Comparison of ENCODE assay signal across 23 mouse cellular contexts in the genomic region with DNA sequence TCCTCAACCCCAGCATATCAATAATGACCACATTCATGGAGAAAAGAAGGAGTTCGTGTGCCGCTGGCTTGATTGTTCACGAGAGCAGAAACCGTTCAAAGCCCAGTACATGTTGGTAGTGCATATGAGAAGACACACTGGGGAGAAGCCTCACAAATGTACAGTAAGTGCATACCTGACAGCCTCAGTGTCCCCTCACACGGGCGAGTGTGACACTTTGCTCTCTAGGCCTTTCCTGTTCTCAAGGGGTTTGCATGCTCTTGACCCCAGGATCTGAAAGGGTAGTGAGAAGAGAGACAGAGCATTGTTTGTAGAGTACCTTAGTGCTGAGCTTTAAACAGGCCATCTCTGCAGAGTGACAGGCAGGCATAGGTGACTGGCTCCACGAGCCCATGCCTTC.
DNase-seq lines count a peak whose midpoint lies in the region; ATAC-seq and TF ChIP-seq lines count a peak whose summit lies in the region.
"Had no signal": no experiment of that assay in that cellular context is flagged by ENCODE, and none has a peak within 500 bp of the region (broad histone marks: within the 10 kb centered on the region; RNA-seq: fewer than 3 reads in every experiment).

No protein-coding gene starts in this region.

- DNase-seq in forebrain, embryonic 10.5 days (ENCODE audit: extremely low spot score, low spot score), result no peak
- DNase-seq in hindbrain, embryonic 11.5 days (ENCODE audit: low spot score), result no peak
- DNase-seq in midbrain, embryonic 11.5 days (ENCODE audit: low spot score, missing footprints), result peak; percentile 85
- no peak for DNase-seq in left cerebral cortex, adult 2 months (ENCODE audit: extremely low spot score in 1 of 2, low spot score in 2 of 2)
- DNase-seq: adrenal gland, adult 8-10 months; adrenal gland, postnatal 36 days; B cell, adult 2 months; cerebellum, adult 11 months; cerebellum, adult 8-10 months; cerebellum, postnatal 36 days; gastrocnemius, postnatal 10 days; heart, adult 2 months; kidney, adult 18-20 months had no signal

- H3K4me2 ChIP-seq in forebrain, embryonic 16.5 days (ENCODE audit: low read length), result no peak overlapping the region
- H3K4me2 ChIP-seq in hindbrain, embryonic 11.5 days (replicated peaks; ENCODE audit: low read depth, low read length), result no peak overlapping the region
- H3K4me2 ChIP-seq in hindbrain, embryonic 13.5 days, result no peak overlapping the region
- H3K4me2 ChIP-seq in midbrain, embryonic 11.5 days, result no peak overlapping the region
- H3K4me2 ChIP-seq in midbrain, embryonic 15.5 days, result no peak overlapping the region
- no peak overlapping the region for H3K4me2 ChIP-seq in midbrain, embryonic 13.5 days (replicated peaks)
- H3K4me2 ChIP-seq: embryonic facial prominence, embryonic 13.5 days; heart, embryonic 11.5 days; heart, embryonic 15.5 days; intestine, embryonic 15.5 days had no signal

- peaks cover 76% of the 10 kb centered on the region for H3K4me1 ChIP-seq in forebrain, embryonic 10.5 days
- H3K4me1 ChIP-seq in forebrain, embryonic 16.5 days (replicated peaks; ENCODE audit: control insufficient read depth, insufficient read depth, low read length), result peaks cover 7% of the 10 kb centered on the region; the same call in 1 of the 2 replicates
- 0 out of 2 replicates have a peak, but pooled peaks cover 4% of the 10 kb centered on the region for H3K4me1 ChIP-seq in hindbrain, embryonic 11.5 days (replicated peaks; ENCODE audit: control insufficient read depth, insufficient read depth, low read length)
- H3K4me1 ChIP-seq in hindbrain, embryonic 13.5 days (replicated peaks), result peaks cover 6% of the 10 kb centered on the region
- H3K4me1 ChIP-seq in midbrain, embryonic 11.5 days (ENCODE audit: control insufficient read depth, insufficient read depth, low read length), result peaks cover 22% of the 10 kb centered on the region
- peaks cover 5% of the 10 kb centered on the region; the same call in 1 of the 2 replicates for H3K4me1 ChIP-seq in midbrain, embryonic 15.5 days
- peaks cover 27% of the 10 kb centered on the region for H3K4me1 ChIP-seq in midbrain, embryonic 13.5 days (replicated peaks)
- H3K4me1 ChIP-seq: heart, embryonic 15.5 days; intestine, embryonic 15.5 days had no signal

- no peaks in the 10 kb centered on the region for H3K9me3 ChIP-seq in forebrain, embryonic 10.5 days
- H3K9me3 ChIP-seq in forebrain, embryonic 16.5 days (ENCODE audit: control insufficient read depth, low read length), result no peaks in the 10 kb centered on the region
- H3K9me3 ChIP-seq in hindbrain, embryonic 11.5 days (ENCODE audit: control insufficient read depth, low read length), result no peaks in the 10 kb centered on the region
- H3K9me3 ChIP-seq in hindbrain, embryonic 13.5 days, result no peaks in the 10 kb centered on the region
- no peaks in the 10 kb centered on the region for H3K9me3 ChIP-seq in midbrain, embryonic 11.5 days (ENCODE audit: control insufficient read depth, low read length)
- H3K9me3 ChIP-seq in midbrain, embryonic 15.5 days, result no peaks in the 10 kb centered on the region
- no peaks in the 10 kb centered on the region for H3K9me3 ChIP-seq in midbrain, embryonic 13.5 days
- H3K9me3 ChIP-seq: embryonic facial prominence, embryonic 13.5 days; G1E; heart, embryonic 15.5 days; intestine, embryonic 15.5 days had no signal

- intact Hi-C loops in left cerebral cortex, adult 2 months (cut with DNase I), result no loop called here

- H3K27ac ChIP-seq in forebrain, embryonic 10.5 days, result peak overlapping the region; percentile 67
- no peak overlapping the region for H3K27ac ChIP-seq in forebrain, embryonic 16.5 days (ENCODE audit: low read length)
- 0 out of 2 replicates have a peak overlapping the region, but pooled peaks have one; percentile 45 for H3K27ac ChIP-seq in hindbrain, embryonic 11.5 days (ENCODE audit: low read depth, low read length)
- H3K27ac ChIP-seq in hindbrain, embryonic 13.5 days, result no peak overlapping the region
- peak overlapping the region; percentile 59 for H3K27ac ChIP-seq in midbrain, embryonic 11.5 days (ENCODE audit: low read depth, low read length)
- no peak overlapping the region for H3K27ac ChIP-seq in midbrain, embryonic 15.5 days
- peak overlapping the region; percentile 62 for H3K27ac ChIP-seq in midbrain, embryonic 13.5 days
- H3K27ac ChIP-seq in left cerebral cortex, adult 2 months, result no peak overlapping the region
- H3K27ac ChIP-seq: embryonic facial prominence, embryonic 13.5 days; heart, adult 2 months; heart, embryonic 15.5 days; intestine, embryonic 15.5 days had no signal

- ATAC-seq in forebrain, embryonic 16.5 days, result no peak
- 0 out of 2 replicates have a peak, but pooled peaks have one; percentile 8 for ATAC-seq in hindbrain, embryonic 11.5 days (ENCODE audit: low FRiP score)
- ATAC-seq in hindbrain, embryonic 13.5 days (ENCODE audit: low FRiP score), result no peak
- ATAC-seq in midbrain, embryonic 11.5 days (ENCODE audit: low FRiP score), result 0 out of 2 replicates have a peak, but pooled peaks have one; percentile 4
- no peak for ATAC-seq in midbrain, embryonic 15.5 days (replicated peaks)
- peak; percentile 27; the same call in 1 of the 2 replicates for ATAC-seq in midbrain, embryonic 13.5 days
- ATAC-seq: CD4-positive, CD25-positive, alpha-beta regulatory T cell, adult 4 months; intestine, embryonic 15.5 days had no signal

- H3K9ac ChIP-seq in forebrain, embryonic 16.5 days (replicated peaks; ENCODE audit: low read depth, low read length), result no peak overlapping the region
- H3K9ac ChIP-seq in hindbrain, embryonic 11.5 days (ENCODE audit: low read depth, low read length), result no peak overlapping the region
- H3K9ac ChIP-seq in hindbrain, embryonic 13.5 days, result no peak overlapping the region
- no peak overlapping the region for H3K9ac ChIP-seq in midbrain, embryonic 11.5 days (ENCODE audit: low read length)
- H3K9ac ChIP-seq in midbrain, embryonic 15.5 days, result no peak overlapping the region
- H3K9ac ChIP-seq in midbrain, embryonic 13.5 days (replicated peaks), result no peak overlapping the region
- H3K9ac ChIP-seq: embryonic facial prominence, embryonic 13.5 days; heart, embryonic 15.5 days; intestine, embryonic 15.5 days had no signal

- peaks cover 62% of the 10 kb centered on the region for H3K36me3 ChIP-seq in forebrain, embryonic 10.5 days (replicated peaks)
- no peaks in the 10 kb centered on the region for H3K36me3 ChIP-seq in forebrain, embryonic 16.5 days (ENCODE audit: control insufficient read depth, insufficient read depth)
- no peaks in the 10 kb centered on the region for H3K36me3 ChIP-seq in hindbrain, embryonic 11.5 days (ENCODE audit: control insufficient read depth, insufficient read depth, low read length)
- no peaks in the 10 kb centered on the region for H3K36me3 ChIP-seq in hindbrain, embryonic 13.5 days
- H3K36me3 ChIP-seq in midbrain, embryonic 11.5 days (ENCODE audit: control insufficient read depth, insufficient read depth, low read length), result no peaks in the 10 kb centered on the region
- H3K36me3 ChIP-seq in midbrain, embryonic 15.5 days (replicated peaks), result no peaks in the 10 kb centered on the region
- H3K36me3 ChIP-seq in midbrain, embryonic 13.5 days, result no peaks in the 10 kb centered on the region
- H3K36me3 ChIP-seq: G1E; heart, embryonic 15.5 days; intestine, embryonic 15.5 days had no signal

- H3K27me3 ChIP-seq in forebrain, embryonic 10.5 days (ENCODE audit: poor library complexity, severe bottlenecking), result peaks cover 40% of the 10 kb centered on the region; the same call in 1 of the 2 replicates
- no peaks in the 10 kb centered on the region for H3K27me3 ChIP-seq in forebrain, embryonic 16.5 days (replicated peaks; ENCODE audit: control insufficient read depth, insufficient read depth, low read length)
- H3K27me3 ChIP-seq in hindbrain, embryonic 11.5 days (ENCODE audit: control insufficient read depth, insufficient read depth, low read length), result no peaks in the 10 kb centered on the region
- H3K27me3 ChIP-seq in hindbrain, embryonic 13.5 days, result no peaks in the 10 kb centered on the region
- H3K27me3 ChIP-seq in midbrain, embryonic 11.5 days (ENCODE audit: control insufficient read depth, insufficient read depth, low read length), result peaks cover 18% of the 10 kb centered on the region
- H3K27me3 ChIP-seq in midbrain, embryonic 15.5 days (replicated peaks), result no peaks in the 10 kb centered on the region
- no peaks in the 10 kb centered on the region for H3K27me3 ChIP-seq in midbrain, embryonic 13.5 days
- H3K27me3 ChIP-seq: embryonic facial prominence, embryonic 13.5 days; heart, embryonic 15.5 days; intestine, embryonic 15.5 days had no signal

- no peak for TF ChIP-seq CTCF in left cerebral cortex, adult 2 months (IDR thresholded peaks at IDR 0.05)

- no peak overlapping the region for H3K4me3 ChIP-seq in forebrain, embryonic 10.5 days
- H3K4me3 ChIP-seq in forebrain, embryonic 16.5 days (replicated peaks; ENCODE audit: low read length), result no peak overlapping the region
- no peak overlapping the region for H3K4me3 ChIP-seq in hindbrain, embryonic 11.5 days (ENCODE audit: low read depth, low read length)
- no peak overlapping the region for H3K4me3 ChIP-seq in hindbrain, embryonic 13.5 days
- H3K4me3 ChIP-seq in midbrain, embryonic 11.5 days (ENCODE audit: low read depth, low read length), result no peak overlapping the region
- H3K4me3 ChIP-seq in midbrain, embryonic 15.5 days, result no peak overlapping the region
- no peak overlapping the region for H3K4me3 ChIP-seq in midbrain, embryonic 13.5 days (replicated peaks)
- H3K4me3 ChIP-seq in left cerebral cortex, adult 2 months, result no peak overlapping the region
- H3K4me3 ChIP-seq: embryonic facial prominence, embryonic 13.5 days; heart, adult 2 months; heart, embryonic 15.5 days; intestine, embryonic 15.5 days had no signal

- WGBS in forebrain, embryonic 10.5 days, result 82% methylated on average over 7 of the region's 7 CpGs
- 65% methylated on average over 7 of the region's 7 CpGs for WGBS in forebrain, embryonic 16.5 days
- 75% methylated on average over 7 of the region's 7 CpGs for WGBS in hindbrain, embryonic 11.5 days
- 67% methylated on average over 7 of the region's 7 CpGs for WGBS in hindbrain, embryonic 13.5 days
- WGBS in midbrain, embryonic 11.5 days, result 73% methylated on average over 7 of the region's 7 CpGs
- WGBS in midbrain, embryonic 15.5 days, result 65% methylated on average over 7 of the region's 7 CpGs
- WGBS in midbrain, embryonic 13.5 days, result 70% methylated on average over 7 of the region's 7 CpGs

Comparison
In these comparisons a context has a peak if more than half of its experiments do, and no peak if none do; other contexts are left out.
1. H3K27ac ChIP-seq: peak in forebrain, embryonic 10.5 days (single experiment), hindbrain, embryonic 11.5 days (single experiment), midbrain, embryonic 11.5 days (single experiment) and midbrain, embryonic 13.5 days (single experiment); none in forebrain, embryonic 16.5 days (single experiment), hindbrain, embryonic 13.5 days (single experiment), midbrain, embryonic 15.5 days (single experiment) and left cerebral cortex, adult 2 months (single experiment).
2. ATAC-seq: peak in hindbrain, embryonic 11.5 days (single experiment), midbrain, embryonic 11.5 days (single experiment) and midbrain, embryonic 13.5 days (single experiment); none in forebrain, embryonic 16.5 days (single experiment), hindbrain, embryonic 13.5 days (single experiment) and midbrain, embryonic 15.5 days (single experiment).